Mouse (Mus musculus): ENCODE results near the gene Dgkz.

DNA sequence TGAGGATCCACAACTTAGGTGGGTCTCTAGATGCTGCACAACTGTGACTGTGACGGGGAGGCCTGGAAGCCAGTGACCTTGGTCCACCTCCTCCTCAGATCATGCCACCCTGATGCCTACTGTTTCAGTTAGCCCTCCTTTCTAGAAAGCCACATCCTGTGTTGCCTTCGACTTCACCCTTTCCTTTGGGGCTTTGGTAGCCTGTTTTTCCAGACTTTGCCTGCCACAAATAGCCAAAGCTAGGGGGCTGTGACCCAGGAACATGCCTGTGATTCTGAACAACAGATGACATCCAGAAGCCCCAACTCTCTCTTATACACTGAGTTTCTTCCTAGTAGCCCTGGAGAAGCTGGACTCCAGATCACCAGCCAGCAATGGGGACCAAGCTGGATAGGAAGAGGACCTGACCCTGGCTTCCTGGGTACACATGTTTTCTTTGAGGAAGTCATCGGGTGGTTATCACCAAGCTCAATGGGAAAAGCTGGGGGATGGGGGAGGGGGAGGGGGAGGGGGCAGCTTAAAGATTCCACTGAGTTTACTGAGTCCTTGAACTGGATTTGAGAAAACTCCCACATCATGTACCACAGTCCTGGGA, 11.0 kb downstream of the Dgkz start:
- no peak for TF ChIP-seq CTCF (IDR thresholded peaks at IDR 0.05; ENCODE audit: extremely low read depth, insufficient read length, insufficient replicate concordance, low read depth, low read length)
- no peak for TF ChIP-seq POLR2A (IDR thresholded peaks at IDR 0.05; ENCODE audit: low read depth, low read length)

Measured in small intestine, adult 2 months (tissue).